Mouse (Mus musculus) layer of hippocampus, adult 9-11 months (tissue): Measurements from ENCODE around the gene Cacna2d1.
A peak's percentile ranks its signal among the peaks of the same experiment; 100 is the strongest.

ENCODE experiments used
- DNase-seq: peaks from one replicate; pipeline ENCODE4 v3.0.0; 2022

Gene Cacna2d1

GRCm38 (mm10) chr5:15985228-15985858 lies 50.9 kb downstream of the Cacna2d1 start:
- no peak for DNase-seq

GRCm38 (mm10) chr5:15985901-15986300 lies 51.4 kb downstream of the Cacna2d1 start:
- DNase-seq: no peak

DNA sequence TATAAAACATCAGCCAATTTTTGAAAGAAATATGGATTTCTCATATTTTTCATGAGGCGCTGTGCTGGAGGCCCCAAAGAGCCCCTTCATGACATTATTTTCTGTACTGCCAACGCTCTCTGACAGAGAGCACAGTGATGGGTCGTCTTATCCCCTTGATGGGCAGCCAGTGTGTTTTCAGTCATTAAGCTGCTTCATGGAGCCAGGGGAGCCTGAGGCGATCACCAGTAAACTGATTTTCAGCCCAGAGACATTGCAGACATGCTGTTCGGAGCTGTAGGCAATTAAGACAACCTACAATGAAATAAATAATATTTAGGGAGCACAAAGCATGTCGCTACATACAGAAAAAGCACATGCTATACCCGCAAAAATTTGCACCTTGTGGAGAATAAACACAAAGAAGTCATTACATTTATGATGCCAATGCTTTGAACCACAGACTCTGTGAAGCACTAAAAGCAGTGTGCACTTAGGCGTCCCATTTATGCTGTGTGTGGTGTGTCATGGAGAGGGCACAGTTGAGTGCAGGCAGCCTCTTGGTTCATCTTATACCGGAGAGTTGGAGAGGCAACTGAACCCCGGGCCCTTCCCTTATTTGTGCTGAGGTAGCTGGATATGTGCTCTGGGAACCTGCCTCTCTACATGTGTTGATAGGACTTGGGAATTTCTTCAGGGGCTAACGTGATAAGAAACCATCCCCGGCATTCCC lies 57.1 kb downstream of the Cacna2d1 start:
- DNase-seq: no peak

GRCm38 (mm10) chr5:15993252-15993944 lies 58.9 kb downstream of the Cacna2d1 start:
- no peak for DNase-seq

DNA sequence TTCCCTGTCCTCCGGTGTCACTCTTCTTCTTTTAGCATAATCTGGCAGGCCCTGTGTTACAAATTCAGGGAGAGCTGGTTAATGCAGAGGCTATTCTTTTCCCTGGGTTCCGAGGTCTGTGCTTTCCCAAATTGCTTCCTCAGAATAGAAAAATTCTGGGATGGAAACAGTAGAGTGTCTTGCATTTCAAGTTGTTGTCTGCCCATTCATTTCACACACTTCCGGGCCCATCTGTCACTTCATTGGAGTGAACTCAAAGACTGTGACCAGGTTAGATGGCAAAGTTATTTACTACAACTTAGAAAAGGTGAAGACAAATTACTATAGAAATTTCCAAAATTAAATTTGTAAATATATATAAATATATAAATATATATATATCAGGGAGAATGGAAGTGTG lies 62.7 kb downstream of the Cacna2d1 start:
- DNase-seq: no peak

DNA sequence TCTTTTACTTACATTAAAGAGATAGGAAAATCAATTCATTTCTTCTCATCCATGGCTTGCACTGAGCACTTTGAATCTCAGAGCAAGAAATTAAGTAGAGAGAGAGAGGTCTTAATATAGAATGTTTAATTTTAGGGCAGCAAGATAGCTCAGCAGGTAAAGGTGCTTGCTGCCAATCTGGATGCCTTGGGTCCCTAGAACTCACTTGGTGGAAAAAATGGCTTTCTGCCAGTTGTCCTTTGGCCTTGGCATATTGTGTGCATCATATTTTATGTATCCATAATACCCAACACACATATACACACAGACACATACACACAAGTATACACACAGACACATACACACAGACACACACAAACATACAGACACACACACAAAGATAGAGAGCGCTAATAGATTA lies 63.3 kb downstream of the Cacna2d1 start:
- DNase-seq: no peak

DNA sequence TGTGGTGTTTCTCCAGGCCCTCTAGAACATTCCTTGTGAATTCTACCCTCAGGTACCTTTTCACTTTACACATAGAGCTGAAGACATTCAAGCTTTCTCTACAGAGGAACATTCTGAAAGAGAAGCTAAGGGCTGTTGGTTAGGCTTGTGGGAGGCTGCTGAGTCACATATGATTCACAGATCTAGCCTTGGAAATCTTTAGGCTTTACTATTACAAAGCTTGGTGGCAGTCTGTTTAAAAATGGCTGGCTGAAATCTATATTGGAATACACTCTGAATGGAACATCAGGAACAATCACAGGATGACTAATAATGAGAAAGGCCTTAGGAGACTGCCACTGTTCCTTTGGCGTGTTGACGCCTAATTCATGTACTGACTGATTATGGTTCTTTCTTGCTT lies 66.4 kb downstream of the Cacna2d1 start:
- peak; percentile 10 for DNase-seq

DNA sequence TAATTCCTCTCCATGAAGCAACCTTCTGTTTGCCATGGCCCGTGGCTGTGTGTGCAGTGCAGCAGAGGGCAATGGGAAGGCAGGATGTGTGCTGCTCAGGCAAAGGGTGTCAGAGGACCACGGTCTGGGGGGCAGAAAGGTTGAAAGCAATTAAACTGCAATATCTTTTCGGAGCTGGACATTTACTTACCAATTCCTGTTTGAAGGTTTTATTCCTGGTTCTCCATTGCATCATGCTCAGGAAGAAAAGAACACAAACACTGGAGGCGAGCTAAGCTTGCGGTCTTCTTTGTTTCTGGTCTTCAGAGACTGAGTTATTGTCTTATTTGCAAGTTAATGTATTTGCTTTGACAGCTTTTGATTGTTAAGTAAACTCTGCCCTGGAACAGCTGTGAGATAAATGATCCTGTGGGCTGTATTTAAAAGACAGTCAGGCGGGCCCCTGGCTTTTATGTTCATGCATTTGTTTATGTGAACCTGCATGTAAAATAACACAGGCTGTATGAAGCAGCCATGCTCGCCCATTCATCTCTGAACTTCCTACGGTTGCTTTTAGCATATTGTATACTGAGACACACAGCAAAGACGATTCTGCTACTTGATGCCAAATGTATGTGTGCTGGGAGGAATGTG lies 68.1 kb downstream of the Cacna2d1 start:
- DNase-seq: no peak

DNA sequence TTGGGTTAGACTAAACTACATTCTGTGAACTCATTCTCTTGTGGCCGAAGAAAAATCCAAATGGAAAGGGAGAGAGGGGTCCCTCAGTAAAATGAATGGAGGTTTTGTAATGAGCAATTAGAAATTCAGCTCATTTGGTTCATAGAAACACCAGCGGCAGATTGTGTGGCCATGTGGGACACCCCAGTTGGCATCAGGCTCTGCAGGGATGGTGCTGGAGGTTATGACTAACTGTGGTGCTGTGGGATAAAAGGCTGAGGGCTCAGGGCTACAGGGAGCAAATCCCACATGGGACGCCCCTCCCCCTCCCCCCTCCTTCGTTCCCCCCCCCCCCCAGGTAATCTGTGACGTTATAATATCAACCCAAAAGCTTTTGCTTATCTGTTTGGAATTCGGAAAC lies 69.8 kb downstream of the Cacna2d1 start:
- DNase-seq: peak; percentile 76

GRCm38 (mm10) chr5:16006964-16007363 lies 72.5 kb downstream of the Cacna2d1 start:
- DNase-seq: no peak

GRCm38 (mm10) chr5:16013649-16014048 lies 79.2 kb downstream of the Cacna2d1 start:
- DNase-seq: no peak

- no peak for DNase-seq
Measured at GRCm38 (mm10) chr5:16014392-16014791, 79.9 kb downstream of the Cacna2d1 start.

DNA sequence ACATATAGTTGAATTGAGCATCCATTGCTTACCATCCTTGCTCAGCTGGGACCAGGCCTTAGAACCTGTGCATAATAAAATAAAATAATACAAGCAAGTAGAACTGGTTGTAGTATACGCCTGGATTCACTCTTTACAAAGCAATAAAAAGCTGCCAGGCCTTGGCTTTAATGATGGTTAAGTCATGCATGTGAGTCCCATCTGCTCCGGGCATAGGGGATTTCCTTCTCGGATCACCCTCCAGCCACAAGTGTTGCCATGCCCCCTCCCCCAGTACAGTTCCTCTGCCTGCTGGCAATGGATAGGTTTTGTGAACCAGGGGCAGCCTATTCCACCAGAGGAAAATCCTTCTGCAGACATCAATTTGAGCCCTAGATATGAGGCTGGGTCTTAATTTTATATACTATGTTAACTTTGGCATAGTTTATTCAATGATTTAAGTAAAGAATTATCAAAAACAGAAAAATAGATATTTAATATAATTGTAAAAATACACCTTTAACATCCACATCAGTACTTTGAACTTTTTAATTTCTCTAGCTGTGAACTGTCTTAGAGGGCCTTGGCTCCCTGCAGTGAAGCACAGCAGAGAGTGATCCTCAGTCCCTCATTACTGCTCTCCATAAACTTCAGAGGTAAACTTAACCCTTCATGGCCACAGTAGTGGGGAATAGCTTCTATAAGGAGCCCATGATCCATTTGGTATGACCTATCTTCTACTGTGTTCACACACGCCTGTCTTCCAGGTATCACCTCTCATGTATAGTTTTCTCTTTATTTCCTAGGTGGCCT lies 90.3 kb downstream of the Cacna2d1 start:
- no peak for DNase-seq

DNA sequence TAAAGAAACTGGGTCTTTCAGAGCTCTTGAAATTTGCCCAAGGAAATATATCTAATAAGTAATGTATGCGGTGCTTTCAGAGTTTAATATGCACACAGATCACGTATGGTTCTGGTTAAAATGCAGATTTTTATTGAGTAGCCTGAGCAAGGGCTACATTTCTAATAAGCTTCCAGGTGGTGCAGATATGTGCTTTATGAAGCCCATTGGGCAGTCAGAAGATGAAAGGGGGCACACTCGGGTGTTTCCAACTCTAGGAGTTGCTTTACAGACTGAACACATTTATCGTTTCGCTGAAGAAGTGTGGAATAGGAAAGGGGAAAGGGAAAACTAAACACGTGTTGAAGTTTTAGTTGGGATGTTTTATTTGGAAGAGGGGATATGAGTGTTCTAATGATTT lies 94.4 kb downstream of the Cacna2d1 start:
- no peak for DNase-seq

DNA sequence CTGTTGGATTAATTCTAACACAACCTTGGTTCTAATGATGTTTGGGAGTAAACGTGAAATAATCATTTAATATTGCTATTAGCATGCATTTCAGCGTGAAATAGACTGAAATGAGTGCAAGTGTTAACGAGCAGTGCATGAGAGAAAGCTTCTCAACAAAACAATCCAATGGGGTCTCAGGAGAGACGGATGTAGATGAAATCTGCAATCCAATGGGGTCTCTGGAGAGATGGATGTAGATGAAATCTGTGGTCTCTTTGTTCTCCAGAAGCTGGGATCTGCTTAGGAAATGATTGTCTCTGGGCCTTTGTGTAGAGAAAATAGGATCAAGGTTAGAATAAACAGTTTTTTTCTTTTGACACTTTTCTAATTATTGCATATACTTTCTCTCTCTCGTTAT lies 95.0 kb downstream of the Cacna2d1 start:
- DNase-seq: no peak

DNA sequence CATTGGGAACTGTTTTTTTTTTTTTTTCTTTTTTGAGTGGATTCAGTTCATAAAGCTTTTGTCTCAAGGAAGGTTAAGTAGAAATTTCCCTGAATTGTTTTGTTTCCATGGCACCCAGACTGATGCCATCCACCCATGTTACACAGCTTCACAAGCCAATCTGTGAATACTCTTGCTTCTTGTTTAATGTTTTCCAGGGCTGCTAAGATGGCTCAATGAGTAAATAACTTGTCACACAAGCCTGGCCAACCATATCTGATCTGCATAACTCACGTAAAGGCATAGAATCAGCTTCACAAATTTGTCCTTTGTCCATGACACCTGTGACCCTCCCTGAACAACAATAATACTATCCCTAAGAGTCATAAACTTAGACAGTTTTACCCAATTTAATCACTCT lies 99.1 kb downstream of the Cacna2d1 start:
- DNase-seq: no peak

GRCm38 (mm10) chr5:16035259-16035658 lies 100.8 kb downstream of the Cacna2d1 start:
- no peak for DNase-seq

GRCm38 (mm10) chr5:16045147-16045878 lies 110.8 kb downstream of the Cacna2d1 start:
- DNase-seq: no peak

DNA sequence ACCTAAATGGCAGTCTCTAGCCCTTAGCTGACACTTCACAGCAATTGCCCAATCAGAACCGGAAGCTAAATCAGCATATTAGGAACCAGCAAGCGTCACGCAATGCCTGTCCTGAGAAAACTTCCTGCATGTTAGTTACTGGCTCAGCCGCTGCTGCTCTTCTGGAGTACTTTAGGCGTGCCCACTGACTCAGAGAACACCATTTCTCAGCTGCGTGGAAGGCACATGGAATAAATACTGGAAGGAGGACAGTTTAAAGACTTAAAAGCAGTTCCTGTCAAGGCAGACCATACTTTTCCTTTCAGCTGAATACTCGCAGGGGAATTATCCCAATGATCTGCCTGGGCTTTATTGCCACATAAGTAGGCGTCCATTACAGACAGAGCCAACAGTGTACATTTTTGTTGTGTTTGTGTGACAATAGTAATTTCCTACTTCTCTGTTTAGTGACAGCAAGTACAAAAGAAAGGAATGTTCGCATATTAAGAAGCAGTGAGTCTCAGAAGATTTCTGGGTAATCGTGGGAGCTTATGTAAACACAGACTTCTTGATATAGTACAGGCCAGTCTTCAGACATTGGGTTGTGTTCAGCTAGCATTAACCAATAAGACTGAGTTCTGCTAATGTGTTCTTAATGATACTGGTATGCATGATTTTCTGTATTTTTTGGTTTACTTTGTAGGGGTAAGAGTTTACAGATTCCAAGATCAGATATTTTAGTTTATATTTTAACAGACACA lies 113.1 kb downstream of the Cacna2d1 start:
- DNase-seq: no peak

DNA sequence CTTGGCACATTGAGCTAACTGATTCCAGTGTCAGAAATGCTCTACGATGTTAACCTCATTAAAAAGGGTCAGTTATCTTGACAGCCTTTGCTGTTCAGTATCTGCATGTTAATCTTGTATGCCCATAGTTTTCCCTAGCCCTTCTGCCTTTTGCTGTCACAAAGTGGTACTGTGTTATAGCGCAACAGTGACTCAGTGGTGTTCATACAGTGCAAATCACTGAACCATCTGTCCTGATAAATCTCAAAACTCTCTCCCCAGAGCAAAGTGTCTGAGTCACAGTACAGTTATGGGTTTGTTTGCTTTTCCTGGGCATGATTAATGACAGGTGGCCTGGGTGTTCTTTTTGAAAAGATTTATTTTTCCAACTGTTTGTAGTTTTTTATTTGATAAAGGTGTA lies 122.3 kb downstream of the Cacna2d1 start:
- DNase-seq: peak; percentile 47

DNA sequence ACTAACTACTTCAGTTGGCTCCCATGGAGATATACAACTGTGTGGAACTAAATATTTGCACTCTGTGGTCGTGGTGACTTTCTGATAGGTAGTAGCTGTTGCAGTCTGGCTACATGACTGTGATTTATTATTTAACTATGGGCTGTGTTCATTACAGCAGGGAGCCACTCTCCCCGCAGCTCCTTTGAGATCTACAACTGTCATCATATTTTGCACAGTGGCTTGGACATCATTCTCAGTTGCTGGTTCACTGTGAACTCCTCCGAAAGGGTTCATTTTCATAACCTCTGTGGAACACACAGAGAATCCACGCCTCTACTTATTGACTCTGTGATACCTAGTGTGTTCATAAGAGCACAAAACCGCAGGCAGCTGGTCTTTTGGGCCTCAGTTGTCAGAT lies 128.3 kb downstream of the Cacna2d1 start:
- no peak for DNase-seq
